Mouse (Mus musculus): Measurements from ENCODE around the gene Wdr43.

The Wdr43 gene

DNA sequence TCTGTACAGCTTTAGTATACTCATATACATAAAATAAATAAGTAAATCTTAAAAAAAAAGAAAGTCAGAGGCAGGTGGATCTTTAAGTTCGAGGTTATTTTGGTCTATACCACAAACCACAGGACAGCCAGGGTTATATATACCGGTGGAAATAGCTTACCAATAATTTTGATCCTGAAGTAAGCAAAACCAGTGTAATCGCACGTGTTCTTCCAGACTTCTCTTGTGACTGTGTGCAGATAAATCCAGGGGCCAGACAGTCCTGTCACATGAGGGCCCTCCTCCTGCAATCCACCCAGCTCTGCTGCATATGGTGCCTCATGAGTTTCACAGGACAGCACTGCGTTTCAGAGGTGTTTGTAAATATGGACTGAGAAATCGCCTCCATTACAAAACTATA, 47.8 kb downstream of the Wdr43 start:
- no peak for DNase-seq (ENCODE audit: low spot score in 2 of 2)

DNA sequence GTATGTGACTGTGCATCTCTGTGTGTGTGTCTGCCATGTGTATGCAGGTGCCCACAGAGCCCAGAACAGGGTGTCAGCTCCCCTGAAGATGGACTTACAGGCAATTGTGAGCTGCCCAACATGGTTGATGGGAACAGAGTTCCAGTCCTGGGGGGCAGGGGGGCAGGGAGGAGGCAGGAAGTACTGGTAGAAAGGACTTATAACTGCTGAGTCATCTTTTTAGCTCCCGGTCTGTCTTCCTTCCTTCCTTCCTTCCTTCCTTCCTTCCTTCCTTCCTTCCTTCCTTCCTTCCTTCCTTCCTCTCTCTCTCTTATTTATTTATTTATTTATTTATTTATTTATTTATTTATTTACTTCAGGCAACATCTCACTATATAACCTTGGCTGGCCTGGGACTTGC, 48.5 kb downstream of the Wdr43 start:
- no peak for DNase-seq (ENCODE audit: low spot score in 2 of 2)

DNA sequence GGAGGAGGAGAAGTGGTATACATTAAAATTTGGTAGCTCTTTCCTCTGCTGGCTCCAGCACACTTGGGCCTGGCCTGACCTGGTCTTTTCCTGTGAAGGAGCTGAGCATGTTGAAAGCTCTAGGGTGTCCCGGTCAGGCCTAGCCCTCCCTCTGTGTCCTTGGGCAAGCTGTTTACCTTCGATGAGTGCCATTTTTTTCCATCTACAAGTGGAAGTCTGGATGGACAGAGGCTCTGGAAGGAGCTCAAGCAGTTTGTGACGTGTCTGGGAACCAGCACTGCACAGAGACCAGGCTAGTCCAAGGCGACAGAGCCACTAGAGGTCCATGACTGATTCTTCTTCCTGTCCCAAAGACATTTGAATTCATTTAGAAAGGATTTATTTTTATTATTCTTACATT, 49.5 kb downstream of the Wdr43 start:
- DNase-seq (ENCODE audit: low spot score in 2 of 2), result no peak

DNA sequence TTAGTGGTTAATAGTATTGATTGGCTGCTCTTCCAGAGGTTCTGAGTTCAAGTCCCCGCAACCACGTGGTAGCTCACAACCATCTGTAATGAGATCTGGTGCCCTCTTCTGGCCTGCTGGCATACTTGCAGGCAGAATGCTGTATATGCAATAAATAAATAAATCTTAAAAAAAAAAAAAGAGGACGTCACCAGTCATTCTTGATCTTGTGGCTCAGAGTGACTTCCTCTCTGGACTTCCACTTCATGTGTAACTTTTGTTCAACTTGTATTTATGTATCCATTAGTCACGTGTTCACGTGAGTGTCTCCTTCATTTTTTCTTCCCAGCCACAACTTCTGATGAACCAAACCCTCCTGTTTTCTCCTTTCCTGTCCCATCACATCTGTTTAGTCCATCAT, 53.8 kb downstream of the Wdr43 start:
- no peak for DNase-seq (ENCODE audit: low spot score in 2 of 2)

DNA sequence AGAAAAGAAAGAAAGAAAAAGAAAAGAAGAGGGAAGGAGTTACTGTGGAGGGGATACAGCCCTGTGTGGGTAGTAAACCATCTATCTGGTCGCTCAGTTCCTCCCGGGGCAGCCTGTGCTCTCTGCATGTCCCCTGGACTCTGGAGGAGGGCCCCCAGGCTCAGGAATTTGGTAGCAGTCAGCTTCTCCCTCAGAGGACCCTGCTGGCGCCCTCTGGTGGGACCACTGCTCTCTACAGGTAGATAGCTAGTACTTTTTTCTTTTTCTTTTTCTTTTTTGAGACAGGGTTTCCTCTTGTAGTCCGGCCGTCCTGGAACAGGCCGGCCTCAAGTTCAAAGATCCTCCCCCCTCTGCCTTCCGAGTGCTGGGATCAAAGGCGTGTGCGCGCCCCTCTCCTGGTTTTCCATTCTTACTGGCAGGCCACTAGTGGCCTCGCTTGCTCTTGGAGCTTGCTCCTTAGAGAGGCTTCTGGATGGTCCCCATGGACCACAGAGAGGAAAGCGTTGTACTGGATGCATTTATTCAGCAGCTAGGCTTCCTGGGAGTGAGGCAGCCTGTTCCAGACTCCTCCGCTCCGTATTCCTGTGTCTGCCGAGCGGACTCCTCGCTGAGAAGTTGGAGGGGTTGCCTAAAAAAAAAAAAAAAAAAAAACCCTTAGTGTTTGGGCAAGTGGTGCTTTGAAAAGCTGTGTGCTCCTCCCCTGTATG, 56.3 kb downstream of the Wdr43 start:
- DNase-seq (ENCODE audit: low spot score in 2 of 2), result peak; percentile 36 to 78

DNA sequence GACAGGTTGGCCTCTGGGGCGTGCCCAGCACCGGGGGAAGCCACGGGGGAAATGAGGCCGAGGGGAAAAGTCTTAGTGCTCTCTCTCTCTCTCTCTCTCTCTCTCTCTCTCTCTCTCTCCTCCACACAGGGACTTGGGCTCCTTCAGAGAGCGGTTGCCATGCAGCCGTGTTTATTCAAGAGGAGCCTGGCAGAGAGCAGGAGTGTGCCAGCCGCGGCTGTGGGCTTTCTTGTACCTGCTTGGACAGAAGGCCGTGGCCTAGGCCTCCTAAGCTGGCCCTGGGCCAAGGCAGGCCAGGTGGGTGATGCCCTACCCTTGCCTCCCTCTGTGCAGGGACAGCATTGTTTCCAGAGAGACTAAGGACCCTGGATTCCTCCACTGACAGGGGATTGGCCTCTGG, 57.4 kb downstream of the Wdr43 start, which contains the start of gene Togaram2:
TSS of gene Togaram2 (plus strand) at position 170 of the 400 bp plus-strand sequence.
- DNase-seq (ENCODE audit: low spot score in 2 of 2), result no peak

DNA sequence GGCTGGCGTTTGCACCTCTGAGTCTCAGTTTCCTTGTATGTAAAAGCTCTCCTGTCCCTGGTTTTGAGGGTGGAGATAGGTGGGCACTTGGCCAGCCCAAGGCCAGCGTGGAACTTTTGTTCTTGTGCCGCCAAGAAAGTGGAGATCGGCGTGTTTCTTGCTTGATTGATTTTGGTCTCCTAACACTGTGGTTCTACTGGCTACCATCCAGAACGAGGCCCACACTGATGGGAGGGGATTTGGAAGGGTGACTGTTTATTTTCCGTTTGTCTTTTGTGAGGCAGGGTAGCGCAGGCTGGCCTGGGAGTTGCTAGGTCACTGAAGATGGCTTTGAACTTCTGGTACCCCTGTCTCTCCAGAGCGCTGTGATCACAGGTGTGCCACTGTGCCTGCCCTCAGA, 58.2 kb downstream of the Wdr43 start:
- DNase-seq (ENCODE audit: low spot score in 2 of 2), result no peak

DNA sequence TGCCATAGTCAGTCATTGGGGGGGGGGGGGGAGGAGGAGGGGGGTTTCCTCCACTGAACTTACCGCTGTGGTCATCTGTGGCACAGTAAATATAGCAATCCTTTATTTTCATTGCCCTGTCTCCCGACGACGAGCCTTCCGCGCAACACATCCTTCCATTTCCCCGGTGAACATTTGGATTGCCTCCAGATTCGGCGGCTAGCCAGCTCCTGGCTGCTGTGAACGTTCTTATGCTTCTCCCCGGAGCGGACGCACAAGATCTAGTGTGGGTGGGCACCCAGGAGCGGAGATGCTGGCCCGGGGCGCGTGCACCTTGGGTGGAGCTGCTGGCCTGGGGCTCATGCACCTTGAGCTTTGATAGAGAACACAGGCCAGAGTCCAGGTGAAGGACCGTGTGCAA, 59.2 kb downstream of the Wdr43 start:
- no peak for DNase-seq (ENCODE audit: low spot score in 2 of 2)

DNA sequence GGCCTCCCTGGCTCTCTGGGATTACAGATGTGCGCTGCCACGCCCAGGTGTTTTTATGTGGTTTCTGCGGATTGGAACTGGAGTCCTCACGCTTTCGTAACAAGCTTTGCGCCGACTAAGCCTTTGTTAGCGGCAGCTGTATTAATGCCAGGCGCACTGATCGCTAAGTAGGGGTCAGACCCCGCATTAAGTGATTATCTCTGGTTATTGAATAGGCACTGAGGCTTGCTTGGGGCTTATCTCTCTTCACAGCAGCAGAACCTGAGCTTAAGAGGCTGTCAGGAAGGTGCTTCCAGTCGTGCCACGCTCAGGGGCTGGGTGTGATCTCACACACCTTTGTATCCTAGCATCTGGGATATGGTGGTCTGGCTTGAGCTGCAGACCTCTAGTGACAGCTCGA, 66.0 kb downstream of the Wdr43 start:
- no peak for DNase-seq (ENCODE audit: low spot score in 2 of 2)

DNA sequence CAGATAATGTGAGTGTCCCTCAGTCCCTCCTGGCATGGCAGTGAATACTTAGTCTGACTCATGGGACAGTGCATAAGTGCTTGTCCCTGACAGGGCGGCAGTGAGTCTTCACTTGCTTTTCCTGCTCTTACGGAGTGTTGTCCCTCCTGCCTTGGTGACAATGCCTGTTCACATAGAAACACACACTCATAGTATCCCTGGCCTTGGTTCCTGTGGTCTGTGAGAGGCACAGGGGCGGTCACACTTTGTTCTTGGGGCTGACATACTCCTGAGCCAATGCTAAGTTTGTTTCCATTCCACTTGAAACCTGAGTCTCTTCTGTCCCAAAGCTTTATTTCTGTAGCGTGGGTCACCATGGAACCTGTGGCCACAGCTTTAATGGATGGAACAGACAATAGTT, 66.7 kb downstream of the Wdr43 start:
- no peak for DNase-seq (ENCODE audit: low spot score in 2 of 2)

DNA sequence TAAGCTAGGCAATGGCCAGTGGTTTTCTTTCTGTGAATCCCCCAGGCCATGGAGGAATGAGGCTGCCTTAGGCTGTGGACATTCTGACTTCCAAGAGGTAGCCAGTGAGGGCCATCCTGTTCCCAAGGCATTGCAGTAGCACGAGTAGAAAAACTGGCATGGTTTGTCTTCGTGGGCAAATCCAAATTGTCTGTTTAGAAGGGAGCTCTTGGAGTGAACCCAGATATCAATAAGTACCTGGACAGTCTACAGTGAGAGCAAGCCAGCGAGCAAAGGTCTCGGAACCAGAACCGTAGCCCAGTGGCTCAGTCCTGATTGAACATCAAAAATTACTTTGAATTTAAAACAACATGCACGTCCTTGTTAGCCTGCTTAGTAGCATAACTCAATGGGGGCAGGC, 67.6 kb downstream of the Wdr43 start:
- DNase-seq (ENCODE audit: low spot score in 2 of 2), result no peak

DNA sequence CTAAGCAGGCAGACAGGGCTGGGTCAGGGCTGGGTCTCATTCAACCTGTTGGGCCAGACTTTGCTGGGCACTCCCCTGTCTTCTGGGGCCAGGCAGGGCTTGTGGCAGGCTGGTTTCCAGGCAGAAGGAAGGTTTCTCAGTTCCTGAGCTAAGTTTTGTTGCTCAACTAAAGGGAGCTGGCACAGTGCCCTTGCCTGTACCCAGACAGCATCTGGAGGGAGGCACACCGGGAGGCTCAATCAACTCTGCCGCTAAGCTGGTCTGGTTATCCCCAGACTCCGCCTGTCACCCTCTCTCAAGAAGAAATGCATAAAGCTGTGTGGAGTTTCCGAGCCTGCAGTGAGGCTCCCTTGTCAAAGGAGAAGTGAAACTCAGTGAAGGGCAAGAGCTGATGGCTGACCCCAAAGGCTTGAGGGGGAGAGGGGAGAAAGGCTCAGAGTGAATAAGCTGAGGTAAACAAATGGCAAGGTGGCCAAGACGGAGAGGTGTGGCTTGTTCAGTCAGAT, 68.5 kb downstream of the Wdr43 start:
- peak in 1 of 2 experiments; percentile 22 for DNase-seq (ENCODE audit: low spot score in 2 of 2)

DNA sequence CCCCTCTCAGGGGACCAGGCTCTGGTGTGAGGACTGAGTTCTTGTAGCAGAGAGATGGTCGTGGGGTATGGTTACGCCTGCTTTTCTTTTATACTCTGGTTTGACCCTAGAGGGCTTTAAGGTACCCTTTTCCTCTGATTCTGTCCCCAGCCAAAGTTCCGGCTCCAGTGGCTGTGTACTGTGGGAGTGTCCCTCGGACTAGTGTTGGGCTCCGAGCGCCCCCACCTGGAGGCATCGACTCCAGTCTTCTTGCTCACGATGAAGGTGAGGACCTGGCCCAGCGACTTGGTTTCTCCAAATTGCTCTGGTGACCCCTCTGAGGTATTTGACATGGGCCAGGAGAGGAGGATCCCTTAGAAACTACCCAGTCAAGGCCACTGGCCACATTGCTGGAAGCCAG, 71.7 kb downstream of the Wdr43 start:
- DNase-seq (ENCODE audit: low spot score in 2 of 2), result no peak

DNA sequence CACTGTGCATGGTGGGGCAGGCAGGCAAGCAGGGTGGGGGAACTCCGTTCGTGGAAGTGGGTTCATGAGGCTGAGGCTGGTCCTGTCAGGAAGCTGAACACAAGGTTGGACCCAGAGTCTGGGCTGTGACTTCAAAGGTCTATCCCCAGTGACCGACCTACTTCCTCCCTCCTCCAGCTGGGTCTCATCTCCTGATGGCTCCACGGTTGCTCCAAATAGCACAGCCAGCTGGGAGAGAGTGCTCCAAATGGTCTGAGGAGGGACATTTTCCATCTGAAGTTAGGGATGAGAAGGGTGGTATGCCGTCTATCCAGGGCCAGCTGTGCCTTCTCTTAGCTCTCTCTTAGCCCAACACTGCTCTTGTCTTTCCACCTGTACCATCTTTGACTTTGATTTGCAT, 74.2 kb downstream of the Wdr43 start:
- no peak for DNase-seq (ENCODE audit: low spot score in 2 of 2)

DNA sequence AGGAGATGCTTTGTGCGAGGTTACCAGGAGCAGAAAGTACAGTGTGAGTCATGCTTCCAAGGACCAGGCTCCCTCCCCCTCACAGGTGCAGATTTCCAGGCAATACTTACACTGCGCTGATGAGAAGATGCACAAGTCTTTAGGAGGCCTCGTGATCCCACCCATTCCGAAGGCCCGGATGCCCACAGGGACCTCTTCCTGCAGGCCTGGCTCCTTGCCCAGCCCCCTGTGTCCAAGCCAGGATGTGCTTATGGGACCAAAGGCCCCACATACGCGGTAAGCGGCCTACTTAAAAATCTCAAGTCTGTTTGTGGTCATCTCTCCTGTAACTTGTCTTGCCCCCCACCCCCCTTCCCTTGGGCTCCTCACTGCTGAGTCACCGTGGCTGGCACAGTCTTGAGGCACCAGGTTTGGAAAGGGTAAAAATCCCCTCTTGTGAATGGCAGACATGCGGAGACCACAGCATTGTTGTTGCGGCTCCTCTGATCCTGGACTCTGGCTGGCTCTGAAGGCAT, 75.7 kb downstream of the Wdr43 start:
- DNase-seq (ENCODE audit: low spot score in 2 of 2), result no peak

DNA sequence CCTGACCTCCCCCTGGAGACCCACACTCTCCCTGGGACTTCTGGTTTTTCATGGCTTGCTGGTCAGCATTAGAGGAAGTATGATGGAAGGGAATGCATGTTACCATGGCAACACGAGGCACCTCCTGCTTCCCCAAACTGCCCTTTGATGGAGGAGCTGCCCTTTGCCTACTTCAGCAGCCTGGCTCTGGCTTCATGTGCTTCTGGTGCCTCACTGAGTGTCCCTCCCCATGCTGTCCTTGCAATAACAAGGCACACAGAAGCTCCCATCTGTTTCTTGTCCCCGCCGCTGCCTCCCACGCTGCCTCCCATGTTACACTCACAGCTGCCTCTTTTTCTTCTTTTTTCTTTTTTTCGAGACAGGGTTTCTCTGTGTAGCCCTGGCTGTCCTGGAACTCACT, 77.6 kb downstream of the Wdr43 start:
- no peak for DNase-seq (ENCODE audit: low spot score in 2 of 2)

DNA sequence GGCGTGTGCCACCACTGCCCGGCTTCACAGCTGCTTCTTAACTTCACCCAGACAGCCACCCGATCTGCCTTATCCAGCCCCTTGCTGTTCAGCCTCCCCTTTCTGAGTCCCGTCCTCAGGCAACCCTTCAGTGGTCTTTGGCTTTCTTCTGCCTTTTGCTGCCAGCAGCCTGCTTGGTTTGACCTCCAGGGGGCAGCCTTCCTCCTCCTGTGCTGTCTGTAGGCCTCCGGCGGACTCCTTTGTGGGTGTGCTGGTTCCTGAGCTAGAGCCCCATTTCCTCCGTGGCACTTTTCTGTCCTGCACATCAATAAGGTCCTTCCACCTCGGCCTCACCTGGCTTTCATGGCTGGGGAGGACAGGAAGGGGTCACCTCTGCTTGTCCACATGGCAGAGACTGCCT, 78.1 kb downstream of the Wdr43 start:
- DNase-seq (ENCODE audit: low spot score in 2 of 2), result no peak

DNA sequence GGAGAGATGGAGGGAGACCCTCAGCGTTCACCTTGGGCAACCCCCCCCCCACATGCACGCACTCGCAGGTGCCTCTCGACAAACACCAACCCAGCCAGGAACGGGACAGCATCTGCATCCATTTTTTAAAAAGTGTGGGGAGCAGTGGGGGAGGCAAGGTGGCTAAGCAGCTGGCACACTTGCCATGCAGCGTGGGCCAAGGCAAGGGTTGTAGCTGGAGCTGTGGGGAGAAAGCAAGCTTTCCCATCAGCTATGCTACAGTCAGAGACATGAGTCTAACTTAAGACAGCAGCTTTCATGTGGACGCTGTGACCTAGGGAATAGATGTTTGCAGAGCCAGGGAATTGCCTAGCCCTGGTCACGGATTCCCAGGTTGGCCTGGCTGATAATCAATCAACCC, 79.5 kb downstream of the Wdr43 start:
- DNase-seq (ENCODE audit: low spot score in 2 of 2), result no peak

DNA sequence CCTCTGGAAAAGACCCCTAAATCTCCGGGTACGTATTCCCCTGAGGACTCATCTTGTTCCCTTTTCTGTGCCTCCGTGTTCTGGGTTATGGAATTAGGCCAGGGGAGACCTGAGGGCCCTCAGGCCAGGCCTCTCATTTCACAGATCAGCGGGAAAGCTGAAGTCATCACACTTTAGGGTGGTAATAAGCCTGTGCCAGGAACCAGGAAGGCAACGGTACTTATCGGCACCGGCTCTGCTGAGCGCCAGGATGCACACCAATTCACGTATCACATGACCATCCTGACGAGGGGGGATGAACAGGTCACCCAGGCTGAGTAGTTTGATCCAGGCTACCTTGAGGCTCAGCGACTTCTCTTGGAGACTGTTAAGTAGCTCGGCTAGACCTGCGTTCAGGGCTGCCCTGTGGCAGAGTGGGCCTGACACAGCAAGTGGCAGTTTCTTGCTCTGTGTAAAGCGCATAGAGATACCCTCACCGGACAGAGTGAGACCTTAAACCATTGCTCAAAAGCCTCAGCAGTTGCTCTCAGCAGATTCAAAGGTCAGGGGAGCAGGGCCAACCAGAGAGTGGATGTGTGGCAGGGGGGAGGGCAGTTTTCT, 80.1 kb downstream of the Wdr43 start:
- DNase-seq (ENCODE audit: low spot score in 2 of 2), result no peak

DNA sequence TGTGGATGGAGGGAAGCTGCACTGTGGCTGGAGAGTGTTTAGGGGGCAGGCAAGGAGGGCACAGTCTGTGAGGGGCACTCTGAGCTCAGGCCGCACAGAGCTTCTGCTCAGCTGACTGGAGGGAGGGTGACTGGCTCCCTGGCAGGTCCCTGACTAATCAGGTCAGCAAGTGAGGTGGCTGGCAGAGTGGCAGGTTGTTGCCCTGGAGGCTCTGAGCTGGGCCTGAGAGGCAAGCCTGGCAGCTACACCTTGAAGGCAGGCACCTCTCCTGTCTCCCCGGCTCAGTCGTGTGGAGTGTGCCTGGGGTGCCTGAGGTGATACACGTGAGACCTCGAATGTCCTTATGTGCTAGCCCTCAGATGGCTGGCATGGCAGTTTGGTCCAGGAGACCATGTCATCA, 80.7 kb downstream of the Wdr43 start:
- no peak for DNase-seq (ENCODE audit: low spot score in 2 of 2)

DNA sequence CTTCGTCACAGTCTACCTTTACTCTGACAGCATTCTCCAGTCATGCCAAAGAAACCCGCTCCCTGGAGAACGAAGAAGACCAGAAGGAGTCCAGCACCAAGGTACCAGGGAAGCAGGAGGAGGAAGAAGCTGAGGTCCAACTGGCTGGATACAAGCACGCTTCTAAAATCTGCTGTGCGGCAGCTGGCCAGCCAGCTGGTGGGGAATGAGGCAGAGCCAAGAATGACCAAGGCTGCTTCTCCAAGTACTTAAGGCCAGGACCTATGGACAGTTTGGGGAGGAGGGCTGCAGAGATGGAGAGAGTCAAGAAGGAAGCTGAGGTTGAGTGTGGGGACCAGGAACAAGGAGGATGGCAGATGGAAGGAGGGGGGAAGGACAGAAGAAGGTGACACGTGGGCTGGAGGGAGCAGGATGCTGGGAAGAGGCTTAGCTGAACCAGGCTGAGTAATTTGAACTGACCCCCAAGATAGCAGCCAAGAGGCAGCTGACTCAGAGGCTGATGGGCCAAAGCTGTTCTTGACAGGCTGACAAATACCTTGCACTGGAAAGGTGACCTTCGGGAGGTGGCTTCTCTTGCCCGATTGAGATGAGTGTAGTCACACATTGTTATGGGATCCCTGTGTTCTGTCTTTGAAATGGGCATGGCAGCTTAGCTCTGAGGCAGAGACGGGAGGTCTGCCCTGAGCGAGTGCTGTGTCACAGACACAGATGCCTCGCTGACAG, 82.4 kb downstream of the Wdr43 start:
- DNase-seq (ENCODE audit: low spot score in 2 of 2), result no peak

DNA sequence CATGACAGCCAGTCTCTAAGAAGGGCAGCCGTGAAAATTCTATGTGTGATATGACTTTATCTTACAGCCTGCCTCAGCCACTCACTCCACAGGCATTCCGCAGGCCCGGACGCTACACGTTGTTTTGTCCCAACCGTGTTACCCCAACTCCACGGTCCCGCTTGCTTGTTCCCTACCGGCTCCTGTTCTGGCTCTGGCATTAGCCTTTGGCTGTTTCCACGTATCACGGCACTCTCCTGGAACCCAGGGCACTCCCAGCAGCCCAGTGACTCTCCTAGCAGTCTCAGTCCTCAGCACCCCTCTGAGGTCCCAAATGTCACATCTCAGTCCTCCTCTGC, 82.9 kb downstream of the Wdr43 start:
- DNase-seq (ENCODE audit: low spot score in 2 of 2), result no peak

DNA sequence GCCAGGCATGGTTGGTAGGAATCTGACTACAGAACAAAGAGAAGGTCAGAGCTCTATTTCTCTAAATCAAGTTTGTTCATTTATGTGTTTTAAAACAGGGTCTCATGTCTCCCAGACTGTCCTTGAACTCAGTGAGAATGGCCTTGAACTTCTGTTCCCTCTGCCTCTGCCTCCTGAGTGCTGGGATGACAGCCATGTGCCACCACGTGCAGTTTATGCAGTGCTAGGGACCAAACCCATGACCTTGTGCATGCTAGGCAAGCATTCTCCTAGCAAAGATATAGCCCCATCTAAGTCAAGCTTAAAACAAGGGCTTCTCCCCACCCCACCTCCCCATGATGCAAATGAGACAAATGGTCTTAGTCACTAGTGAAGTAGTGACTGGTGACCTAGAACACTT, 89.4 kb downstream of the Wdr43 start:
- no peak for DNase-seq (ENCODE audit: low spot score in 2 of 2)

Measured in spleen, postnatal 4 days (tissue).